In genomic region chr14:115042660-115043059, GRCm38 (mm10) we compare ENCODE assay signal across 8 mouse cellular contexts. TPM values are rescaled to one million over a fixed set of nuclear protein-coding genes. Genes with fewer than 3 reads are reported as not detected.
DNase-seq lines count a peak whose midpoint lies in the region; ATAC-seq lines count a peak whose summit lies in the region.

No protein-coding gene starts in this region.

- peak overlapping the region; percentile 94; the same call in 1 of the 2 replicates for H3K27ac ChIP-seq in embryonic facial prominence, embryonic 11.5 days (replicated peaks; ENCODE audit: low read depth, low read length)
- no peak overlapping the region; the same call in 1 of the 2 replicates for H3K27ac ChIP-seq in limb, embryonic 11.5 days (replicated peaks; ENCODE audit: low read depth, low read length)

- H3K27me3 ChIP-seq in embryonic facial prominence, embryonic 11.5 days (ENCODE audit: control insufficient read depth, insufficient read depth, low read length), result no peaks in the 10 kb centered on the region
- no peaks in the 10 kb centered on the region for H3K27me3 ChIP-seq in limb, embryonic 11.5 days (ENCODE audit: control insufficient read depth, insufficient read depth, low read length)

- 0 out of 2 replicates have a peak, but pooled peaks cover 2% of the 10 kb centered on the region for H3K4me1 ChIP-seq in embryonic facial prominence, embryonic 11.5 days (ENCODE audit: control insufficient read depth, insufficient read depth, low read length)
- peaks cover 3% of the 10 kb centered on the region; the same call in 1 of the 2 replicates for H3K4me1 ChIP-seq in limb, embryonic 11.5 days (ENCODE audit: control insufficient read depth, insufficient read depth, low read length)

- ATAC-seq in embryonic facial prominence, embryonic 11.5 days (replicated peaks; ENCODE audit: insufficient number of reproducible peaks, low FRiP score, low TSS enrichment, low read depth), result no peak
- no peak for ATAC-seq in limb, embryonic 11.5 days (ENCODE audit: insufficient number of reproducible peaks, low FRiP score, low TSS enrichment, low read depth)

- H3K9ac ChIP-seq in embryonic facial prominence, embryonic 11.5 days (replicated peaks; ENCODE audit: low read length), result peak overlapping the region; percentile 100
- peak overlapping the region; percentile 100 for H3K9ac ChIP-seq in limb, embryonic 11.5 days (ENCODE audit: low read length)

- no peaks in the 10 kb centered on the region for H3K9me3 ChIP-seq in embryonic facial prominence, embryonic 11.5 days (replicated peaks; ENCODE audit: control insufficient read depth, low read length)
- no peaks in the 10 kb centered on the region for H3K9me3 ChIP-seq in limb, embryonic 11.5 days (ENCODE audit: control insufficient read depth, low read length)

- DNase-seq in adrenal gland, postnatal 36 days, result peak; percentile 6 to 10
- DNase-seq in adrenal gland, adult 8-10 months, result no peak
- peak; percentile 57 for DNase-seq in 3T3-L1 (ENCODE audit: low read depth, low spot score)
- peak; percentile 43 for DNase-seq in embryonic facial prominence, embryonic 11.5 days (ENCODE audit: low spot score)
- peak; percentile 30 for DNase-seq in limb, embryonic 11.5 days (ENCODE audit: low spot score)
- DNase-seq in naive thymus-derived CD4-positive, alpha-beta T cell, adult 2 months (ENCODE audit: low read depth), result peak; percentile 26
- no peak for DNase-seq in urinary bladder, postnatal 36 days (ENCODE audit: low spot score in 2 of 2)
- DNase-seq in testis, postnatal 14 days (ENCODE audit: low spot score), result no peak

- peak overlapping the region; percentile 96 for H3K4me3 ChIP-seq in embryonic facial prominence, embryonic 11.5 days (ENCODE audit: low read depth, low read length)
- peak overlapping the region; percentile 84 for H3K4me3 ChIP-seq in limb, embryonic 11.5 days (ENCODE audit: low read depth, low read length)

- peaks cover 13% of the 10 kb centered on the region for H3K36me3 ChIP-seq in embryonic facial prominence, embryonic 11.5 days (replicated peaks; ENCODE audit: control insufficient read depth, insufficient read depth, low read depth, low read length)
- peaks cover 11% of the 10 kb centered on the region for H3K36me3 ChIP-seq in limb, embryonic 11.5 days (ENCODE audit: control insufficient read depth, insufficient read depth, low read length)

- H3K4me2 ChIP-seq in embryonic facial prominence, embryonic 11.5 days (ENCODE audit: low read depth, low read length), result peak overlapping the region; percentile 44
- H3K4me2 ChIP-seq in limb, embryonic 11.5 days (ENCODE audit: low read depth, severe bottlenecking), result peak overlapping the region; percentile 68

- WGBS in embryonic facial prominence, embryonic 11.5 days, result 0% methylated on average over 4 of the region's 4 CpGs
- 1% methylated on average over 4 of the region's 4 CpGs for WGBS in limb, embryonic 11.5 days

RNA-seq across cellular contexts. Expression of gene Gpc5, which starts 49.4 kb away (rescaled TPM):
- total RNA-seq in adrenal gland, postnatal 36 days (2021), result 1 to 10 TPM in 1 of 2 experiments, not detected in 1; 3.4 TPM
- under 1 TPM in 2 of 4 experiments, not detected in 2; 0.29 to 0.42 TPM for total RNA-seq in adrenal gland, adult 8-10 months (2022)
- polyA plus RNA-seq in embryonic facial prominence, embryonic 11.5 days (2014; fragmentation: Nextera tagmentation; extraction: Ambion mirVana), result 1.0 and 1.5 TPM in 2 replicates
- 1.8 and 2.5 TPM in 2 replicates for polyA plus RNA-seq in limb, embryonic 11.5 days (2014; fragmentation: Nextera tagmentation; extraction: Ambion mirVana)

Comparison
In these comparisons a context has a peak if more than half of its experiments do, and no peak if none do; other contexts are left out.
1. DNase-seq: peak in adrenal gland, postnatal 36 days (2 of 2), 3T3-L1 (single experiment), embryonic facial prominence, embryonic 11.5 days (single experiment), limb, embryonic 11.5 days (single experiment) and naive thymus-derived CD4-positive, alpha-beta T cell, adult 2 months (single experiment); none in adrenal gland, adult 8-10 months (single experiment), urinary bladder, postnatal 36 days (0 of 2) and testis, postnatal 14 days (single experiment).